14 mouse cellular contexts compared by ENCODE assay signal in the genomic region with DNA sequence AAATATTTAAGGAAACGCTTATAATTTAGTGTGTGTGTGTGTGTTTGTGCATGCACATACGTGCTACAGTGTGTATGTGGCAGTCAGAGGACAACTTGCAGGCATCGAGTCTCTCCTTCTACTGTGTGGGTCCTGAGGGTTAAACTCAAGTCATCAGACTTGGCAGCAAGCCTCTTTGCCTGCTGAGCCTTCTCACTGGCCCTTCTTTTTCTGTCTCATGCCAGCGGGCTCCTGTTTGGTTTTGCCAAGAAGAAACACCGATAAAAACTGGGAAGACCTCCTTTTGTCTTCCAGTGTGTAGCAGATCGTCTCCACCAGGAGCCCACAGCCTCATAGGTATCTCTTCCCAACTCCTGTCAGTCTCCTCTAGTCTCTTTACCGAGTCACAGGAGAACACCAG.
"Had no signal": no experiment of that assay in that cellular context is flagged by ENCODE, and none has a peak within 500 bp of the region (broad histone marks: within the 10 kb centered on the region; RNA-seq: fewer than 3 reads in every experiment).

No protein-coding gene starts in this region.

- DNase-seq: gastrocnemius, postnatal 14 days; gastrocnemius, postnatal 36 days; heart, adult 11 months; heart, adult 2 months; heart, postnatal 14 days; heart, postnatal 36 days; kidney, adult 11 months; kidney, adult 2 months; kidney, adult 9 months; kidney, postnatal 14 days; kidney, postnatal 36 days; layer of hippocampus, adult 9-11 months; layer of hippocampus, postnatal 36 days; liver, embryonic 13.5 days had no signal
